Mouse (Mus musculus) limb, embryonic 11.5 days (tissue): Measurements from ENCODE around the gene Cdc20. TPM values are rescaled to one million over a fixed set of nuclear protein-coding genes. Genes with fewer than 3 reads are reported as not detected.

Source experiments
- ATAC-seq: fragments of 200-750 bp; cut with Nextera tagmentation; 2 replicates; pipeline ENCODE4 v1.8.0; 2017; ENCODE audit warnings: low read depth; ENCODE audit not compliant: insufficient number of reproducible peaks, low FRiP score, low TSS enrichment
- DNase-seq: peaks from one replicate; pipeline ENCODE4 v3.0.0-alpha.2; 2015; ENCODE audit warnings: low spot score
- H3K27ac ChIP-seq: fragments of 300-500 bp; sonication (generic); replicated peaks from 2 replicates; pipeline ENCODE4 v1.5.1; 2014; ENCODE audit warnings: low read depth, mild to moderate bottlenecking, low read length
- H3K27me3 ChIP-seq: fragments of 300-500 bp; sonication (generic); 2 replicates; pipeline ENCODE4 v1.6.1; 2014; ENCODE audit warnings: mild to moderate bottlenecking, low read length, mixed read lengths; ENCODE audit not compliant: control insufficient read depth, insufficient read depth
- H3K36me3 ChIP-seq: fragments of 300-500 bp; sonication (generic); 2 replicates; pipeline ENCODE4 v1.6.1; 2014; ENCODE audit warnings: mild to moderate bottlenecking, low read length, moderate library complexity, mixed read lengths; ENCODE audit not compliant: control insufficient read depth, insufficient read depth
- H3K4me1 ChIP-seq: fragments of 300-500 bp; sonication (generic); 2 replicates; pipeline ENCODE4 v1.6.1; 2014; ENCODE audit warnings: low read length, mixed read lengths; ENCODE audit not compliant: control insufficient read depth, insufficient read depth
- H3K4me2 ChIP-seq: fragments of 300-500 bp; sonication (generic); 2 replicates; pipeline ENCODE4 v1.6.1; 2014; ENCODE audit warnings: low read depth, mild to moderate bottlenecking, moderate library complexity; ENCODE audit not compliant: severe bottlenecking
- H3K4me3 ChIP-seq: fragments of 300-500 bp; sonication (generic); 2 replicates; pipeline ENCODE4 v1.5.1; 2014; ENCODE audit warnings: low read depth, low read length
- H3K9ac ChIP-seq: fragments of 300-500 bp; sonication (generic); 2 replicates; pipeline ENCODE4 v1.6.1; 2014; ENCODE audit warnings: mild to moderate bottlenecking, low read length
- H3K9me3 ChIP-seq: fragments of 300-500 bp; sonication (generic); 2 replicates; pipeline ENCODE4 v1.6.1; 2016; ENCODE audit warnings: low read length; ENCODE audit not compliant: control insufficient read depth
- WGBS: fragments of 180-500 bp; shearing (Covaris S2); extraction: QIAGEN DNeasy Blood & Tissue Kit; methylation state at CpG from one replicate; pipeline ENCODE4 v1.1.7; 2014; 5-methylcytosine and 5-hydroxymethylcytosine counted together
- polyA plus RNA-seq: library from polyadenylated mRNA; unstranded; fragments of >200 nt; fragmentation: Nextera tagmentation; extraction: Ambion mirVana; gene quantifications from 2 replicates; pipeline ENCODE4 v1.2.1, GENCODE M21; 2014

Gene Cdc20
- polyA plus RNA-seq, 1 experiment from 2014 or later, result 355 TPM

DNA sequence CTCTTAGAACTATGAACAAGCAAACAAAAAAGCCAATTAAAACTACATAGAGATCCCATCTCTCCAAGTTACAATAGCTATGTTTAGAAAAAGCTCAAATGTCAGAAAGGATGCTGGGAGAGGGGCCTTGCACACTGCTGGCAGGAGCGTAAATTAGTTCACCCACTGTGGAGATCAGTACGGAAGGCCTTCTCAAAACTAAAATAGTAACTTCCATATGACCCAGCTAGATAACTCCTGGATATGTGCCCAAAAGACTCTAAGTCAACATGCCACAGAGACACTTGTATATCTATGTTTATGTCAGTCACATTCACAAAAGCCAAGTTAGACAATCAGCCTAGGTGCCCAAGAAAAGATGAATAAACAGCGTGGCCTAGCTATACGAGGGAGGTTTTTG, 41.9 kb downstream of the Cdc20 start:
- no peak for ATAC-seq
- no peaks in the 10 kb centered on the region for H3K27me3 ChIP-seq
- peaks cover 45% of the 10 kb centered on the region for H3K36me3 ChIP-seq
- H3K4me2 ChIP-seq, result no peak overlapping the region
- 92% methylated on average over 4 of the region's 4 CpGs for WGBS
- no peak overlapping the region for H3K9ac ChIP-seq
- no peak for DNase-seq
- H3K4me1 ChIP-seq, result no peaks in the 10 kb centered on the region
- no peak overlapping the region for H3K4me3 ChIP-seq
- no peaks in the 10 kb centered on the region for H3K9me3 ChIP-seq
- H3K27ac ChIP-seq, result no peak overlapping the region

DNA sequence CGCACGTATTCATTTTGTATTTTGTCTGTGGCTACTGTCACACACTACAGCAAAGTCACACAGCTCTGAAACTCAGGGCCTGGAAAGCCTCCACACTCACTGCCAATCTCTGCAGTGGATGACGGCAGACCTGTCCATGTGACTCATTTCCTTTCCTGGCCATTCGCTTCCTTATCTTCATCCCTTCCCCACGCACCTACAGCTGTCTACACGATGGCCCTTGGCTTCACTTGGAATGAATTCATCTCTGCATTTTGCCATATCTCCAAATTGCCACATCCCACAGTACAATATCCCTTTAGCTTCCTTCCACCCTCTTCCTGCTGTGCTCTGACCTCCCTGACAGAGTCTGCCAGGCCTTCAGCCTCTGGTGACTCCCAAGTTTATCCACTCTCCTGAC, 42.6 kb downstream of the Cdc20 start:
- no peak for DNase-seq
- WGBS, result 91% methylated on average over 6 of the region's 6 CpGs

DNA sequence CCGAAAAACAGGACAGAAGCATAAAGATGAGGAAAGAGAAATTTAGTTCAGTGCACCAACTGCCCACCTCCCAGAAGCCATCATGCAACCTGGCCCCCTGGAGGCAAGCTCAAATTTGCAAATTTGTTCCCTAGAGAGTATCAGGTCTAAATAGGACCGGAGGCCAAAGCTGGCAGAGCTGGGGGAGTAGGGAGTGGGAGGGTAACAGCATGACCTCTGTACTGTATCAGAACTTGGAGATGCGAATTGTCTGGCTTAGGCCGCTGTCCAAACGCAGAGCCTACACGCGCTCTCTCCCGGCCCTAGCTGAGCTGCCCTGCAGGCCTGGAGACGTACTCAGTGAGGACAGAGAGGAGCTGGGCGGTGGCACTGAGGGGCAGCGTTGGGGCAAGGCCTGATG, 47.0 kb downstream of the Cdc20 start:
- no peak for DNase-seq

More for the DNA sequence above, 42.6 kb downstream of the Cdc20 start:
- Histone ChIP-seq H3K4me1 (no peaks in the 10 kb centered on the region), H3K27me3 (no peaks in the 10 kb centered on the region), H3K4me2 (no peak overlapping the region), H3K27ac (no peak overlapping the region), H3K9ac (no peak overlapping the region), H3K36me3 (peaks cover 43% of the 10 kb centered on the region), H3K4me3 (no peak overlapping the region), H3K9me3 (no peaks in the 10 kb centered on the region)
- ATAC-seq, result no peak

DNA sequence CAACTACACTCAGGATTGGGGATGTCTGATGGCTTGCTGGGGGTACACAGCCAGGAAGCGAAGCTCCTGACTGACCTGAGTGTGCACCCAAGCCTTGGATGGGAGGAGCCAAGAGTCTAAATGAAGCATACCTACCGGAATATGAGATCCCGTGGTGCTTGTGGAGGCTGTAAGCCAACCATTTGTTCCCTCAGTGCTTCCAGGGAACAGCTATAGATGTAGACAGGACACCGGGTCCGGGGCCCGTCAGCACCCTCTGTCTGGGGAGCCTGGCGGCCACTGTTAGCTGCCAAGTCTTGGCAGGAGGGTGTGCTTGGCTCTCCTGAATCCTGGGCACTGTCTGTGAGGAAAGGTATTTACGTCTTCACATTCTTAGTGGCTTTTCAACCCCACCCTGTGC, 49.8 kb downstream of the Cdc20 start:
- Histone ChIP-seq H3K9me3 (no peaks in the 10 kb centered on the region), H3K4me3 (no peak overlapping the region), H3K9ac (no peak overlapping the region), H3K36me3 (peaks cover 46% of the 10 kb centered on the region), H3K4me1 (no peaks in the 10 kb centered on the region), H3K27ac (no peak overlapping the region), H3K4me2 (no peak overlapping the region), H3K27me3 (no peaks in the 10 kb centered on the region)
- WGBS, result 95% methylated on average over 8 of the region's 8 CpGs
- DNase-seq (no peak), ATAC-seq (no peak)

More for the DNA sequence above, 47.0 kb downstream of the Cdc20 start:
- Histone ChIP-seq H3K9me3 (no peaks in the 10 kb centered on the region), H3K36me3 (peaks cover 43% of the 10 kb centered on the region), H3K27me3 (no peaks in the 10 kb centered on the region), H3K4me3 (no peak overlapping the region), H3K4me1 (no peaks in the 10 kb centered on the region), H3K27ac (no peak overlapping the region), H3K4me2 (no peak overlapping the region), H3K9ac (no peak overlapping the region)
- 96% methylated on average over 11 of the region's 11 CpGs for WGBS
- no peak for ATAC-seq

DNA sequence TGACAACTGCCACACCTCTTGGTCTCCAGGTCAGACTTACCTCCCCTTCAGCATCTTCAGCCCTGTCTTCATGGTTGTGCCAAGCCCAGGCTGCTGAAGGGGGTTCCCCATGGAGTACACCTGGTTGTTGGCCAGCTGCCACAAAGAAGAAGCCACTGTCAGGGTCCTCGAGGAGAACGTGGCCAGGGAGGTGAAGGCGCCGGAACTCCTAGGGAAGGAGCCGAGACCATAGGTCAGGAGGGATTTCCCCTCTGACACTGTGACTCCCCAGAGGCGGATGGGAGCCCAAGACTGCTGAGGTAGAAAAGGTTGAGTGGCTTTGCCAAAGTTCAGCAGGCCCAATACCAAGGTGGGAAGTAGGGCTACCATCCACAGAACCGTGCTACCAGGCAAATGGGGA, 53.9 kb downstream of the Cdc20 start:
- Histone ChIP-seq H3K9me3 (no peaks in the 10 kb centered on the region), H3K4me2 (no peak overlapping the region), H3K36me3 (peaks cover 22% of the 10 kb centered on the region), H3K4me3 (no peak overlapping the region), H3K27ac (no peak overlapping the region), H3K9ac (no peak overlapping the region), H3K4me1 (no peaks in the 10 kb centered on the region), H3K27me3 (no peaks in the 10 kb centered on the region)
- DNase-seq, result no peak
- ATAC-seq, result no peak
- WGBS, result 92% methylated on average over 7 of the region's 7 CpGs

Other genes starting within 250 kb of the Cdc20 start
- gene Ptprf, start 145.9 kb downstream of the Cdc20 start, polyA plus RNA-seq, result 46.8 and 51.0 TPM in 2 replicates
- 11.0 and 13.3 TPM in 2 replicates for gene Szt2, start 28.1 kb downstream of the Cdc20 start, polyA plus RNA-seq
- 130 and 134 TPM in 2 replicates for gene Med8, start 28.0 kb downstream of the Cdc20 start, polyA plus RNA-seq
- gene Elovl1, start 9.3 kb downstream of the Cdc20 start, polyA plus RNA-seq, result 42.7 and 48.8 TPM in 2 replicates
- 1.3 TPM in 2 replicates for gene Mpl, start 20.2 kb upstream of the Cdc20 start, polyA plus RNA-seq
- gene Tie1, start 52.7 kb upstream of the Cdc20 start, polyA plus RNA-seq, result 9.9 and 12.6 TPM in 2 replicates
- gene 2610528J11Rik, start 89.6 kb upstream of the Cdc20 start, polyA plus RNA-seq, result 1.0 and 1.6 TPM in 2 replicates
- gene Tmem125, start 106.7 kb upstream of the Cdc20 start, polyA plus RNA-seq, result 0.27 and 0.33 TPM in 2 replicates
- gene Cfap57, start 183.4 kb upstream of the Cdc20 start, polyA plus RNA-seq, result 0.40 and 0.45 TPM in 2 replicates
- gene Ebna1bp2, start 183.4 kb upstream of the Cdc20 start, polyA plus RNA-seq, result 180 and 190 TPM in 2 replicates
- gene Olfr62, start 221.6 kb upstream of the Cdc20 start, polyA plus RNA-seq, result not detected in 2 replicates